Mouse (Mus musculus) heart, adult 8-10 months (tissue): ENCODE results near the gene Caly. TPM values are rescaled to one million over a fixed set of nuclear protein-coding genes. Genes with fewer than 3 reads are reported as not detected.

Experiments used
- DNase-seq: peaks from one replicate; pipeline ENCODE4 v3.0.0; 2022; ENCODE audit warnings: low spot score
- total RNA-seq, 4 experiments: library from RNA; stranded (reverse); gene quantifications; 2 replicates each; pipeline ENCODE4 v1.2.4; 2022

Caly gene
- under 1 TPM in 3 of 4 experiments, not detected in 1; 0.25 to 0.50 (median 0.30) TPM for total RNA-seq

DNA sequence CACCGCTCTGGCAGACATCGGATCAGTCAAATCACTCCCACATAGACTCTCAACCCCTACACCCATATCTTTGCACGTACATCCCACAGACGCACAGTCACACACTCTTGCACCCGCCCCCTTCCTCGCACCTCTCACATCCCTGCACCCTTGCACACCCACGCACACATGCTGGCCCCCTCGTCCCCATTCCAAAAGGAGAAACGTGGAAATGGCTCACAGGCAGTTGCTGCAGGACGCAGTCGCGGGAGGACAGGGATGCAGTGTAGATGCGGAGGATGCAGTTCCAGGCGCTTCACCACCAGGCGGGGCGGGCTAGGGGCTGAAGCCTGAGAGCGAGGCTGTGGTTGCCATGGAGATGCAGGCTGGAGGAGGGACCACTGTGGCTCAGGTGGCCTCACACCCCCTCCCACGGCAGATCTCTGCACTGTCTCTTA is at the start of gene Caly:
Gene Caly (minus strand): TSS at position 307 of the 437 bp plus-strand sequence.
- DNase-seq, result no peak

DNA sequence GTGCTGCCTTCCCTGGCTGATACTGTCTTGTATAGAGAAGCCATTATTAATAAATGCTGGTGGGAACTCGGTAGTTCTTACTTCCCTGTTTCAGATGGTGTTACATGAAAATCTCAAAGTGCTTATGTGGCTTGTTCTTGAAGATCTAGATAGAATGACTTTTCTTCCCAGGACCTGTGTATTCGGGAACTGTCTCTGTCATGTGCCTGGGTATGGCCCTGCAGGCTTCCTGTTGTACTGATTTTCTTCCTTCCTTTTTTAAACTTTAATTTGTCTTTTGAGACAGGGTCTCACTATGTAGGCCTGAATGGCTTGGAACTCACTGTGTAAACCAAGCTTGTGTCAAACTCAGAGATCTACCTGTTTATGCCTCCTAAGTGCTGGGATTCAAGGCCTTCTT is 45.6 kb upstream of the Caly start:
- no peak for DNase-seq

- DNase-seq, result no peak
These were observed 44.6 kb upstream of the Caly start for GRCm38 (mm10) chr7:140126934-140127333.

DNA sequence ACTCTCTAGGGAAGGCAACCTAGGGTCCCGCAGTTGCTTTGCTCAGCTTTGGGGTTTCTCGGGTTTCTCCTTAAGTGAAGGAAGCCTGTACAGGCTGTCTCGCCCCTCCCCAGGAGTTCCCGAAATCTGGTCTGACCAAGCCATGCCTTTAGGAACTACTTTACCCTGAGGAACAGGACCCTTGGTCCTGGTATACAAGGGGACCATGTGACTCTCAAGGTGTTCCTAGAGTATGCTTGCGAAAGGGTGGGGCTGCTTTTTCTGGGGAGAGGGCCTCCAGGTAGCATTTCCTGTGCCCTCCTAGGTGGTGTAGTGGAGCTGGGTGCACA is 43.6 kb upstream of the Caly start:
- no peak for DNase-seq

DNA sequence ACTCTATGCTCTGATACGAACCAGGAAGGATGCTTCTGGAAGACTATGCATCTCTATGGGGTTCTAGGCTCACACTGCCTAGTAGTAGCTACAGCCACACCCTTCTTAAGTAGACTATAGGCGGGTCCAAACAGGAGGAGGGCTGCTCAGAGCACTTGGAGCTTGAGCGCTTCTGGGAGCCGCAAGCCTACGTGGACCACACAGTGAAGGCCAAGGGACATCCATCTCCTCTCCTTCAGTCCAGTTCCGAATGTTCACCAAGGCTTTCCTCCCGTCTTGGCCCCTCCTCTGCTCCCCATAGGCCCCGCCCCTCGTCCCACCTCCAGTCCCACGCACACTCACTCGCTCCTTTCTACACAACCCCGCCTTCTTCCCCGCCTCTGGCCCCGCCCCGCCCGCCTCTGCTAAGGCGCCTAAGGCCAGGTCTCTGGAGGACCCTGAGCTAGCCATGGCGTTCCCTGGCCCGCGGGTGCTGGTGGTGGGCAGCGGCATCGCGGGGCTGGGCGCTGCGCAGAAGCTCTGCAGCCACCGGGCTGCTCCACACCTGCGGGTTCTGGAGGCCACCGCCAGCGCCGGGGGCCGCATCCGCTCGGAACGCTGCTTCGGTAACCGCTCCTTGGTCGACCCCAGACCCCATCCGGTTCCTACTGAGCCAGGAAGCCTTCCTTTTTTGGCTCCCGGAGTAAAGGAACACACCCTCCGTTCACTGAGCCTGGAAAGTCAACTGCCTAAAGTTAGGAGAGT is 43.1 kb upstream of the Caly start:
- peak; percentile 93 for DNase-seq

- no peak for DNase-seq
These were observed 42.0 kb upstream of the Caly start for GRCm38 (mm10) chr7:140124382-140124781.

GRCm38 (mm10) chr7:140122765-140123164 is 40.4 kb upstream of the Caly start:
- no peak for DNase-seq

- no peak for DNase-seq
These were observed 39.1 kb upstream of the Caly start for GRCm38 (mm10) chr7:140121338-140121910.

- DNase-seq, result no peak
These were observed 38.1 kb upstream of the Caly start for GRCm38 (mm10) chr7:140120484-140120883.

DNA sequence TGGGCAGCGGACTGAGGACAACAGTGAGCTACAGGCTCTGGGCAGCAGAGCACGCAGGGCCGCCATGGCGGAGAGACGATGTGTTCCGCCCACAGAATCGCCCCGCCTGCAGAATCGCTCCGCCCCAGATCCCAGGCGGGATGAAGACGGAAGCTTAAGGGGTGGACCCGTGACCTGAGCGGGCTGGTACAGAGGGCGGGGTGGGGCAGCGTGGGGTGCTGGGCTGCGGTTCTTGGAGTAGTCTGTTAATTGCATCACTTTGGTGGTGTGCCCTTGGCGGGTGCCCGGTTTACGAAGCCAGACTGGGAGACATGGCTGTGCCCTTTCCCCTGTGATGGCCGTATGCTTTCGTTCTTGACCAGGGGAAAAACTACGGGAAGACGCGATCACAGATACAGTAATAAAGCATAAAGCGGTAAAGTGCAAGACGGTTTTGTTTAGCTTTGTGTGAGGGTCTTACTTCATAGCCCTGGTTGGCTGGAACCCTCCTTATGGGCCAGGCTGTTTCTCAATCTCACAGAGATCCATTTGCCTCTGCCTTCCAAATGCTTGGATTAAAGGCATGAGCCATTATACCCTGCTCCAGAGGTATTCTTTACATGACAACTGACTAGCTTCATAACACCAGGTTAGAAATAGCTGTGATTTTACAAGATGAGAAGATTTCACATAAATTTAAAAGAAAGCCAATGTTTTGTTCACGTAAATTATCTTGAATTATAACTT is 34.1 kb upstream of the Caly start, which contains the start of gene Echs1:
Gene Echs1 (minus strand): TSS at position 148 of the 726 bp plus-strand sequence.
- peak; percentile 93 for DNase-seq

GRCm38 (mm10) chr7:140115583-140116328 is 33.4 kb upstream of the Caly start, which contains the start of gene Paox:
Paox (plus strand) TSS chr7:140115799.
- peak; percentile 67 for DNase-seq

- DNase-seq, result no peak
These were observed 29.6 kb upstream of the Caly start for GRCm38 (mm10) chr7:140111943-140112342.

DNA sequence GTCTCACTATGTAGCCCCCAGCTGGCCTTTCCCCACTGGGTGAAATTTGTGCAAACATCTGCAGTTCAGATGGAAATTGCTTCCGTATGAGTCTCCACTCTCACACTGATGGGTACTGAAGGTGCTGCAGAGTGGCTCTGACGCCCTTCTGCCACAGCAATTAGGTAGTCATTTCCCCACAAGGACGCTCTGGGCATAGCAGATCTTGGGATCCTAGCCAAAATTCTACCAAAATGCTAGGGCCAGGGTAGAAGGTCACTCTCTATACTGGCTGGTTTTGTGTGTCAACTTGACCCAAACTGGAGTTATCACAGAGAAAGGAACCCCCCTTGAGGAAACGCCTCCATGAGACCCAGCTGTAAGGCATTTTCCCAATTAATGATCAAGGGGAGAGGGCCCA is 21.7 kb upstream of the Caly start:
- DNase-seq, result no peak

DNA sequence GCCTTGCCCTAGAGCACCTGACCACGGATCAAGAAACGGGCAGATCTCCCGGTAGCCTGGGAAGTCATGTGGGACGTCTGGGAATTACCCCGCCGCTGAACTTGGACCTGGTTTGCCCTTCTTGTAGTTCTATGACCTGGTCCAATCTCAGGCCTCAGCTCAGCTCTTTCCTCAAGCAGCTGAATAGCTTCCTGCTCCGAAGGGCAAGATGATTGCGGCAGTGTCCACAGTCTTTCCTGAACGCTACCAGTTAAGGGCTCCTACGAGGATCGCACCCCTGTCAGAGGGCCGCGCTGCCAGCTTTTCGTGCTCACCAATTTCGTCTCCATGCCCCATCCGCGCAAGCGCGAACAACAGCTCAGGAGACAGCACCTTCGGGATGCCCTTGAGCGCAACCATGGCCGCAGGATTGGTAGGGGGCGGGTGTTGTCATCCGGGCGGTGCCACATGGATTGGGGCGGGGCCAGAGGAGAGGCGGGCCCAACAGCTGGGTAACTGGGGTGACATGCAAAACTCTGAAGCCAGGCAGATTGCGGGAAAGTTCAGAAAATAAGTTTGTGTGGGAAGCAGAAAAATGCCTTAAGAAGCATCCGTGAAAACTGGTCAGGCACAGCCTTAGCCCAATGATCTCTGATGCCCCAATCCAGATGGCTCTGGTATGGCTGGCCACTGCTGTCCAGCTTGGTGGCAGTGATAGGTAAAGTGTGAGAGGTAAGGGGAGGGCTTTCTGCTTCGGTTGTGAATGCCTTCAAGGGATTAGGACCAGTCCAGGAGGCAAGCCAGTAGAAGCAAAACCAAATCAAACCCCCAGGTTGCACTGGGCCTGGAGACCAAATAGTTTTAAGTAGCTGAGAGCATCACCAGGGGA is 19.9 kb upstream of the Caly start, which contains the start of gene Fuom:
Gene Fuom (minus strand): TSS at position 449 of the 868 bp plus-strand sequence.
- peak; percentile 88 for DNase-seq

DNA sequence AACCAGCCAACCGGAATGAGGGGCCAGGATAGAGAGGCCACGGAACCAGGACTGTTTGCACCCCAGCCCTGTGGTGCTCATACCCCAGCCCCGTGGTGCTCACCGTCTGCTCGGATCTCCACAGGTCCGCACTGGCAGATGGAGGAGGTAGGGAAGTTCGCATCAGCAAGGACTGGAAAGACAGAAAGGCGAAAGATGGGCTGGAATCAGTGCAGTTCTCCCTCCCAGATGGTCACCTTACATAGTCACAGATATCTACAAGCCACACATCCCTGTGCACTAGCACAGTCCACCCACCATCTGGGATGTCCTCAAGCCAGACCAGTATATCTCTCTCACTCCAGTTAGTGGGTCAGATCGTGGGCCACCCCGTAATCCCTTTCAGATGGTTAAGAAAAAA is 19.1 kb upstream of the Caly start:
- DNase-seq, result no peak

GRCm38 (mm10) chr7:140098466-140098865 is 16.1 kb upstream of the Caly start:
- no peak for DNase-seq

- DNase-seq, result no peak
These were observed 13.7 kb upstream of the Caly start for GRCm38 (mm10) chr7:140096055-140096454.

GRCm38 (mm10) chr7:140095556-140095955 is 13.2 kb upstream of the Caly start:
- DNase-seq, result no peak

DNA sequence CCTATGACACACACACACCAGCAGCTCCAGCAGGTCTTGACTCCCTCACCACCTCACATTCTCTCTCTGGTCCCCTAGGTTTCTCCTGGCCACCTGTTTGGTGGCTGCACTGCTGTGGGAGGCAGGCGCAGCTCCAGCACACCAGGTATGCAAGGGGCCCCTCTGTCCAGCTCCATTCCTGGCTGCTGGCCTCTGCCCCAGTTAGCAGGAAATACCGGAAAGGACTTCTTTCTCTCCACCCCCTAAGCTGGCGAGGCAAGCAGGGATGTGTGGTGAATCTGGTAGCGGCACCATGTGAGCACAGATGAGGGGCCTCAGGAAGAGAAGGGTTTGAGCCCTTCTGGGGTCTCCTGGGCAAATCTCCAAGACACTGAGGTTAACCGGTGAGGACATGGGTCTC is 12.6 kb upstream of the Caly start:
- no peak for DNase-seq

GRCm38 (mm10) chr7:140092924-140093528 is 10.7 kb upstream of the Caly start, which contains the start of gene Prap1:
Prap1 (plus strand) TSS chr7:140093395.
- no peak for DNase-seq
